Mouse (Mus musculus) testis, adult 2 months (tissue): ENCODE results near the gene Hist1h2bh.

Experiments used
- CTCF ChIP-seq: fragments of 200-500 bp; IDR thresholded peaks from 2 replicates; pipeline ENCODE4 v1.5.1; 2012; ENCODE audit warnings: low read depth, mild to moderate bottlenecking, inconsistent platforms, low read length, moderate library complexity; ENCODE audit not compliant: control insufficient read depth, insufficient read depth, insufficient replicate concordance
- POLR2A ChIP-seq: fragments of 200-500 bp; IDR thresholded peaks from 2 replicates; pipeline ENCODE4 v1.6.1; 2012; ENCODE audit warnings: low read depth, mild to moderate bottlenecking, inconsistent platforms, low read length, moderate library complexity; ENCODE audit not compliant: control insufficient read depth

DNA sequence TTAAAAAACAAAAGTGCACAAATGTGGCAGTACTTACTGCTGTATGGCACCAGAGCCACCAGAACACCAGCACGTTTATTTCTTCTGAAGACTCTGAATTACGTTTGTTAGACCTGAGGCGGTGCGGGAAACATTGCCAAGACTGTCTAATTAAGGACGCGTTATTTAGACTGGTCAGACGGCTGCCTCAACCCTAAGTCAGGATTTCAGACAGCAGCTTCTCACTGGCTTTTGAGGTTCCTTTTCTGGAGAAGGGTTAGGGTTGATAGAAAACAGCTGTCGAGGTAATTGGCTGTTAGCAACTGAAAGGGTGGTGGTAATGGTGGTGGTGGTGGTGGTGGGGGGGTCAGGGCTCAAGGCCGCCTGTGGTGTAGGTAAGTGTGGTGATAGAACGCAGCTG, 44.5 kb downstream of the Hist1h2bh start:
- TF ChIP-seq POLR2A (no peak), CTCF (no peak)
